ENCODE assay signal across 16 mouse cellular contexts in genomic region chr10:37358900-37359299, GRCm38 (mm10).
DNase-seq lines count a peak whose midpoint lies in the region; ATAC-seq and TF ChIP-seq lines count a peak whose summit lies in the region.
"Had no signal": no experiment of that assay in that cellular context is flagged by ENCODE, and none has a peak within 500 bp of the region (broad histone marks: within the 10 kb centered on the region; RNA-seq: fewer than 3 reads in every experiment).

No protein-coding gene starts in this region.

- TF ChIP-seq POLR2A in heart, adult 2 months (IDR thresholded peaks at IDR 0.05; ENCODE audit: insufficient read depth, low read depth, low read length), result no peak

- no peak for DNase-seq in heart, adult 2 months
- DNase-seq in heart, postnatal 25 days (ENCODE audit: low spot score), result no peak
- DNase-seq in spleen, postnatal 36 days (ENCODE audit: low spot score in 2 of 2), result peak; percentile 15 to 34
- no peak for DNase-seq in spleen, postnatal 14 days (ENCODE audit: low spot score in 2 of 2)
- no peak for DNase-seq in adrenal gland, adult 18-20 months (ENCODE audit: low spot score in 2 of 2)
- DNase-seq in lung, postnatal 10 days, result no peak
- no peak for DNase-seq in gastrocnemius, postnatal 10 days
- DNase-seq: cerebellum, adult 9-10 months; heart, postnatal 14 days; kidney, postnatal 25 days had no signal

- TF ChIP-seq EP300 in heart, adult 2 months (IDR thresholded peaks at IDR 0.05; ENCODE audit: insufficient read depth, low read depth, low read length), result no peak

- H3K79me2 ChIP-seq in heart, adult 2 months (replicated peaks; ENCODE audit: control insufficient read depth, insufficient read depth, low read length), result no peaks in the 10 kb centered on the region

- H3K9me3 ChIP-seq in limb, embryonic 13.5 days, result no peaks in the 10 kb centered on the region
- H3K9me3 ChIP-seq: forebrain, embryonic 12.5 days; lung, embryonic 15.5 days had no signal

- no peak overlapping the region for H3K4me3 ChIP-seq in heart, adult 2 months
- H3K4me3 ChIP-seq in limb, embryonic 13.5 days, result no peak overlapping the region
- H3K4me3 ChIP-seq: forebrain, embryonic 12.5 days; lung, embryonic 15.5 days; myocyte had no signal

- no peaks in the 10 kb centered on the region for H3K27me3 ChIP-seq in heart, adult 2 months (ENCODE audit: control insufficient read depth, insufficient read depth, low read length)
- no peaks in the 10 kb centered on the region for H3K27me3 ChIP-seq in limb, embryonic 13.5 days
- H3K27me3 ChIP-seq: forebrain, embryonic 12.5 days; lung, embryonic 15.5 days; Patski had no signal

- intact Hi-C loops in heart, adult 2 months (cut with DNase I), result no loop called here
- intact Hi-C loops in heart, postnatal 25 days (cut with DNase I), result loop anchor here (5.0 kb wide), 2 partner anchors 38 to 222 kb away; partner anchors contain the start of gene Marcks

- H3K36me3 ChIP-seq in heart, adult 2 months (ENCODE audit: control insufficient read depth, insufficient read depth, low read length), result peaks cover 3% of the 10 kb centered on the region; the same call in 1 of the 2 replicates
- no peaks in the 10 kb centered on the region for H3K36me3 ChIP-seq in limb, embryonic 13.5 days
- H3K36me3 ChIP-seq: forebrain, embryonic 12.5 days; lung, embryonic 15.5 days had no signal

- H3K4me2 ChIP-seq in limb, embryonic 13.5 days (replicated peaks), result no peak overlapping the region
- H3K4me2 ChIP-seq: forebrain, embryonic 12.5 days; lung, embryonic 15.5 days had no signal

- no peak for TF ChIP-seq CTCF in heart, adult 2 months (IDR thresholded peaks at IDR 0.05)

- peak overlapping the region; percentile 57 for H3K27ac ChIP-seq in heart, adult 2 months
- H3K27ac ChIP-seq in limb, embryonic 13.5 days, result peak overlapping the region; percentile 86; the same call in 1 of the 2 replicates
- H3K27ac ChIP-seq: forebrain, embryonic 12.5 days had no signal

- no peak for ATAC-seq in limb, embryonic 13.5 days (ENCODE audit: low FRiP score, low read depth)
- ATAC-seq: hindbrain, embryonic 16.5 days; Patski had no signal

- no peak overlapping the region for H3K9ac ChIP-seq in heart, adult 2 months (ENCODE audit: low read depth, low read length)
- no peak overlapping the region for H3K9ac ChIP-seq in limb, embryonic 13.5 days
- H3K9ac ChIP-seq: forebrain, embryonic 12.5 days; lung, embryonic 15.5 days had no signal

- no peaks in the 10 kb centered on the region; the same call in 1 of the 2 replicates for H3K4me1 ChIP-seq in heart, adult 2 months (ENCODE audit: control insufficient read depth, insufficient read depth, low read length)
- H3K4me1 ChIP-seq in limb, embryonic 13.5 days, result peaks cover 28% of the 10 kb centered on the region

Comparison
In these comparisons a context has a peak if more than half of its experiments do, and no peak if none do; other contexts are left out.
1. DNase-seq: peak in spleen, postnatal 36 days (2 of 2); none in heart, adult 2 months (0 of 2), heart, postnatal 25 days (single experiment), spleen, postnatal 14 days (0 of 2), adrenal gland, adult 18-20 months (0 of 2), lung, postnatal 10 days (single experiment) and gastrocnemius, postnatal 10 days (single experiment).